Mouse (Mus musculus): Measurements from ENCODE around the gene Lhcgr.

The Lhcgr gene

DNA sequence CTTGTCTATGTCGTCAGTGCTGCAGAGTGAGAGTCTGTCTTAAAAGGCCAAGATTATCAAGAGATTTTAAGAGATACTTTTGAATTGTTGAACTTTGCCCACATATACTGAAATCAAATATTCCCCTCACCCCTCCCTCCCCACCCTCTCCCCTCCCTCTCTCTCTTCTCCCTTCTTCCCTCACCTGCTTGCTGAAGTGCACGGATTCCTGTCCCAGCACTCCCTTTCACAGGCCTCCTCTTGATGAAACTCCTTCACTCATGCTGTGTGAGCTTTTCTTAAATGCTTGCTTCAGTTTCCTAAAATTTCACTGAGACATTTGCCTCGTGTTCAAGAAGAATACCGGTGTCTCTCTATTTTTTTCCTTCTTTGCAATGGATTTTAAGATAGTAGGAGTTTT, 88.7 kb downstream of the Lhcgr start:
- no peak for DNase-seq (ENCODE audit: low spot score)

DNA sequence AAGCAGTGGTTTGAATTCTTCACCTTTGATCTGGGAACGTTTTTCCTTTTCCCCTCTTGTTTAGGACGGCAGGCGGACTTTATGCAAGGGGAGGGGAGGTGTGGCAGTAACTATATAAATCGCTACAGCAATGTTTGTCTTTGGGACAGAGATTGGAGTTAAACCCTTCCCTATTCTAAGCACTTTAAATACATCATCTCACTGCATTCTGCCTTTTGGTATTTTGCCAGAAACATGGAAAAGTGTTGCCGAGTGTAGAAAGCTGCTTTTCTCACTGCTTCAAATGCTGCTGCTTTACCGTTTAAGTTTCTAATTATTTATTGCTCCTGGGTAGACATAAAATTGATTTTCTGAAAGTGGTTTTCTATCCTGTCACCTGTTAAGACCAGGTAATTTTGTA, 89.4 kb downstream of the Lhcgr start:
- no peak for DNase-seq (ENCODE audit: low spot score)

DNA sequence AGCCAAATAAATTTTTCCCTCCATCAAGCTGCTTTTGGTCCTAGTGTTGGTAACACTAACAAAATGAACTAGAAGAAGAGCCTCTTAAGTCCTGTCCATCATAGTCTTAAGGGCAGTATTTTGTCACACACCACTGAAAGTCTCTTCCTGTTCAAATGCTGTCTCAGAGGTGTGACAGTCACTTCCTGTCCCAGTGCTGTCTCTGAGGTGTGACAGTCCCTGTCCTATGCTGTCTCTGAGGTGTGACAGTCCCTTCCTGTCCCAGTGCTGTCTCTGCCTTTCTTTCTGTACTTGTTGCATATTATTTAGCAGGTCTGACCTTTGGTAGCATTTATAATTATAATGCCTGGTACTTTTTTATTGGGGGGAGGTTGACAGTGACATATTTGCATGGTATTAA, 90.9 kb downstream of the Lhcgr start:
- DNase-seq (ENCODE audit: low spot score): no peak

DNA sequence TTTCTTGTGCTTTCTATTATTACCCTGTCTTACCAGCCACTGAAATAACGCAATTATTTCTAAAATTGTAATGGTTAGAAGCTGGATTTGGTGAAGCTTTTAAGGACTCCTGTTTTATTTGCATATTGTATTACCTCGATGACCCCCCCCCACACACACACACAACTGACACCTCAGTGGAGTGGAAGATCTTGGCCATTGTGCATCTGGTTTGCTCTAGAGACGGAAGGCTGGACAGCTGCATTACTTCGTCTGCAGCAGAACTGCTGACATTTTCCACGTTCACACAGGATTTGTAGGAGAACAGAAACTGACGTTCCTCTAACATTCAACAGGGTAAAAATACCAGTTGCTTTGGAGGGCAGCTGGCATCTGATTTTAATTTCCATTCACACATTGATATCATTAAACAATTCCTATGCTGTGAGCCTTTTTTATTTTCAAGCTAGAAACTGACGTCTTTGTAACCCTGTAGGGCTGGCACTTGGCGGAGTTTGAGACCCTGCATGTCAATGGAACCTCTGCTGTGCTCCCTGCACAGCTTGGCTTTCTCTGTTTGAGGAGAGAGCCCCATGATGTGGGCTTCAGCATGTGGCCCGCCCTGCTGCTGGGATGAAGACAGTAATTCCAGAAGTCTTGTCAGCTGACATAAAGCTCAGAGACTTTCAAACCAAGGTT, 95.0 kb downstream of the Lhcgr start:
- no peak for DNase-seq (ENCODE audit: low spot score)

DNA sequence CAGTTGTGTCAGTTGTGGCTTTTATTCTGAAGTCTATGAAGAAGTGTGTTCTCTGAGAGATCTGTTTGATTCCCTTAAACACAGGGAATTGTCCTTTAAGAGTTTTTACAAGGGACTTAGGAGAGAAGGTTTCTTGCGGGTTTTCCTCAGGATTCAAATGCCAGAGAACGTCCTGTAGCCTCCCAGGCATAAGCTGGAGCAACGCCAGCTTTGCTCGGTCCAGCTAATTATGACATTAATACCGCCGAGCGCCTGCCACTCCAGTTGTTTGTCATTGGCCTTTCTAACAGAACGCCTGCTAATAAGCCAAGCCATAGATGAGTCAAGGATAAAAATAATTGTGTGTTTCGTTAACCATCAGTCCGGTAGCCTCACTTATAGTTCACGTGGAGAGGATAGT, 103.6 kb downstream of the Lhcgr start:
- no peak for DNase-seq (ENCODE audit: low spot score)

DNA sequence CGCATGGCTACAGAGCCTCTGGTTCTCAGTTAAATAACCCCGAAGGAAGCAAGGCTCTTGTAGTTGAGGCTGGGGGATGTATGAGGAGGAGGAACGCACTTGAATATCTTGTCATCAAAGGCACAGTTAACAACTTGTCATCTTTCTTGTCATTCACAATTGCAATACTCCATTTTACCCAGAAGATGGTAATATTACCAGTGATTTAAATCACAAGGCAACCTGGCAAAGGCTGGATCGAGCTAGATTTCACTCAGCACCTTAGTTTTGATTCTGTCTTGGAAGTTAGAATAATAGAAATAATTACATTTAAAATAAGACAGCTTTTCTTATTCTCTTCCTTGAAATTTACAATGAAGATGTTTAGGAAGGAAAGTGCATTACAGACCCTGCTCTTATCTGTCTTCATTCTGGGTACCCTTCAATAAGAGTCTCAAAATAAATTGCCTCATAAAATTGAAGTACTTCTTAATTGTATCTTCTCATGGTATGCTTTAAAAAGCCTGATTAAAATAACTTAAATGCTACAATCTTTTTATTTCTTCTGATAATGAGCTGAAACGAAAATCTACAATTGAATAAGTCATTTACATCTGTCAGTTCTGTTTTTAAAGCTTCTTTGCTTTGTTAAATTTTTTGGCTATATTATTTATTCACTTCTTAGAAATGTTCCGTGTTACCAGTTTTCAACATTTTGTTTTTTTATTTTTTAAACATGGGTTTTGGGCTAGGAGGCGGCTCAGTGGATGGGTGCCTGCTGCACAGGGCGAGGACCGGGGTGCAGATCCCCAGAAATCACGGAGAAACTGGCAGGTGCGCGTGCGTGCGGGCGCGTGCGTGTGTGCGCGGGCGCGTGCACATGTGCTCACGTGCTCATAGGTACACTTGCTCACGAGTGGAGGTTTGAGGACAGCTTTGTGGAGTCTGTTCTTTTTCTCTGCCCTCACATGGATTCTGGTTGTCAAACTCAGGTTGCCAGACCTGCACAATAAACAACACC, 116.2 kb downstream of the Lhcgr start:
- no peak for DNase-seq (ENCODE audit: low spot score)

DNA sequence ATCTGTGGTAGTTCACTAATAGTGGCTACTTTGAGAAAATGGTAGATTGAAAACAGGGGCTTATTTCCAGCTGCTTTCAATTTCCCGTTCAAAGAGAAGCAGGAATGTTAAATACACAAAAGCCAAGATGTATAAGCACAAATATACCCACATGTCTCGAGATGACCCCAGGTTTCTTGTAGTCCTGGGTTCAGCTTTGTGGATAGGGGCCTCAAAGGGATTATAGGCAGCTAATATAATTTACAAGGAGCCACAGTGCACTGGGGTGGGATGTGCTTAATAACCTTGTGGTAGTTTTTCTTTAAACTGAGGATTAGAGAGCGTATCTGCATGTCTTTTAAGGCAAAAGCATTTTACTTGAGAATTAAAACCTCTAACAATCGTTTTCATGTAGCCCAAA, 121.0 kb downstream of the Lhcgr start:
- no peak for DNase-seq (ENCODE audit: low spot score)

DNA sequence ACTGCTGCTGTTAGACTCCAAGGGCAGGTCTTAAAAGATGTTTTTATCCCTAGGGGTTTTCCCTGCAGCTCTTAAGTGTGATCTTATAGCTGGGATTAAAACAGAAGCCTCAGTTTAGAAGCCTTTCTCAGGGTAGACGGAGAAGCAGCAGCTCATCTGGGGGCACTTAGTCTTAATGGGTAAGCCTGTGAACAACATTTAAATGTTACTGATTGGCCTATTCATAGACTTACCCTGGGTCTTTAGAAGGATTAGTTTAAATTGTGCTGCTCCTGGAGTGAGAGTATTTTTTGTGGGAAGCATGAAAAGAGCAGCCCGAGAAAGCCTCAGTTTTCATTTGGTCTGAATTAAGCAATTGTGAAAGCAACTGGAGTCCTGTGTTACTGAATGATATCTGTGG, 121.9 kb downstream of the Lhcgr start:
- no peak for DNase-seq (ENCODE audit: low spot score)

DNA sequence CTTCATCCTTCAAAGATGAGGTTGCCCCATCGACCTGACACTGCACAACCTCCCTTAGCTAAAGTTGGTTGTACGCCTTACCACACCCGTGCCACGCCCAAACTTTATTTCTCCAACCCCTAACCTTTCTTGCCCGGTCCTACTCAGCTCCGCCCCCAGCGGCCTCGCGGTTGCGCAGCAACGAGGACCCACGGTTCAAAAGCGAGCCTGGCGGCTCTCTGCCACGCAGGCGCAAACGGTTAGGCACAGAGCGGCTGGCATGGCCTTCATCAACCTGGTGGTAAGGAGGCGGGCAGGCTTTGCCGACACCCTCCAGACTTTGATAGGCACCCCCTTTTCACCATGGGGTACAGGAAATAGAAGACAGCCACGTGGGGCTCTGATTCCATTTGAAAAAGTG, 123.3 kb downstream of the Lhcgr start, which contains the start of gene Gtf2a1l:
TSS of gene Gtf2a1l (plus strand) at position 209 of the 400 bp plus-strand sequence.
- DNase-seq (ENCODE audit: low spot score): peak; percentile 60
